Mouse (Mus musculus) c-Kit-negative CD71-positive TER-119-positive erythroid progenitor cells, embryonic 14.5 days (primary cell): ENCODE results near the gene Gm13276.
"Not testable (repeated sequence)": the region's sequence is repeated elsewhere in the genome, so short reads cannot be mapped to it uniquely, and the experiment has no call there.

Source experiments
- DNase-seq: peaks from one replicate; pipeline ENCODE4 v3.0.0-alpha.2; 2013; ENCODE audit warnings: low read depth, low spot score

Gene Gm13276

GRCm38 (mm10) chr4:88782335-88782734 lies 3.2 kb upstream of the Gm13276 start:
- DNase-seq = not testable (repeated sequence)

- not testable (repeated sequence) for DNase-seq
Measured at GRCm38 (mm10) chr4:88788402-88788801, 2.9 kb downstream of the Gm13276 start, which contains the start of gene Gm13277. Gene Gm13277, plus strand, starts transcription at chr4:88788632.

GRCm38 (mm10) chr4:88791250-88791649 lies 5.7 kb downstream of the Gm13276 start, which contains the start of gene Gm13278:
Gene Gm13278, plus strand, starts transcription at chr4:88791550.
- not testable (repeated sequence) for DNase-seq

- not testable (repeated sequence) for DNase-seq
Measured at GRCm38 (mm10) chr4:88793936-88794675, 8.6 kb downstream of the Gm13276 start, which contains the start of gene Gm13275. Gene Gm13275, plus strand, starts transcription at chr4:88794487.

- DNase-seq = not testable (repeated sequence)
Measured at GRCm38 (mm10) chr4:88797097-88797496, 11.6 kb downstream of the Gm13276 start, which contains the start of gene Gm13279. Gene Gm13279, plus strand, starts transcription at chr4:88797397.

GRCm38 (mm10) chr4:88799365-88799764 lies 13.9 kb downstream of the Gm13276 start, which contains the start of gene Gm13285:
Gene Gm13285, plus strand, starts transcription at chr4:88799665.
- not testable (repeated sequence) for DNase-seq

- DNase-seq = not testable (repeated sequence)
Measured at GRCm38 (mm10) chr4:88802954-88803353, 17.4 kb downstream of the Gm13276 start, which contains the start of gene Gm13287. Gene Gm13287, plus strand, starts transcription at chr4:88803254.

GRCm38 (mm10) chr4:88805231-88805630 lies 19.7 kb downstream of the Gm13276 start, which contains the start of gene Gm13288:
Gene Gm13288, plus strand, starts transcription at chr4:88805531.
- not testable (repeated sequence) for DNase-seq

GRCm38 (mm10) chr4:88805761-88806160 lies 20.3 kb downstream of the Gm13276 start:
- not testable (repeated sequence) for DNase-seq

GRCm38 (mm10) chr4:88815928-88816327 lies 30.4 kb downstream of the Gm13276 start, which contains the start of gene Ifna7:
Gene Ifna7, plus strand, starts transcription at chr4:88816228.
- DNase-seq = no peak

GRCm38 (mm10) chr4:88819659-88820058 lies 34.1 kb downstream of the Gm13276 start, which contains the start of gene Ifna11:
Gene Ifna11, plus strand, starts transcription at chr4:88819959.
- DNase-seq = no peak

GRCm38 (mm10) chr4:88822995-88823394 lies 37.5 kb downstream of the Gm13276 start:
- no peak for DNase-seq

GRCm38 (mm10) chr4:88827116-88827515 lies 41.6 kb downstream of the Gm13276 start, which contains the start of gene Ifna6:
Gene Ifna6, plus strand, starts transcription at chr4:88827416.
- DNase-seq = not testable (repeated sequence)

GRCm38 (mm10) chr4:88830523-88830922 lies 45.0 kb downstream of the Gm13276 start:
- no peak for DNase-seq

GRCm38 (mm10) chr4:88835225-88835624 lies 49.7 kb downstream of the Gm13276 start, which contains the start of gene Ifna5:
Gene Ifna5, plus strand, starts transcription at chr4:88835525.
- DNase-seq = not testable (repeated sequence)
